Mouse (Mus musculus) neural tube, embryonic 14.5 days (tissue): ENCODE data around the gene Tef. TPM values are rescaled to one million over a fixed set of nuclear protein-coding genes. Genes with fewer than 3 reads are reported as not detected.
A peak's percentile ranks its signal among the peaks of the same experiment; 100 is the strongest.

ENCODE experiments used
- ATAC-seq: fragments of 200-750 bp; cut with Nextera tagmentation; 2 replicates; pipeline ENCODE4 v1.8.0; 2017; ENCODE audit warnings: low read depth, mild to moderate bottlenecking, moderate TSS enrichment, moderate library complexity
- H3K27ac ChIP-seq: fragments of 300-500 bp; sonication (generic); 2 replicates; pipeline ENCODE4 v1.5.1; 2014; ENCODE audit warnings: low read depth, mild to moderate bottlenecking, control low read depth, low read length, moderate library complexity, mixed read lengths
- H3K27me3 ChIP-seq: fragments of 300-500 bp; sonication (generic); 2 replicates; pipeline ENCODE4 v1.6.1; 2014; ENCODE audit warnings: low read length; ENCODE audit not compliant: control insufficient read depth, insufficient read depth
- H3K36me3 ChIP-seq: fragments of 300-500 bp; sonication (generic); 2 replicates; pipeline ENCODE4 v1.6.1; 2014; ENCODE audit warnings: low read length, mixed read lengths; ENCODE audit not compliant: control insufficient read depth, insufficient read depth
- H3K4me1 ChIP-seq: fragments of 300-500 bp; sonication (generic); 2 replicates; pipeline ENCODE4 v1.6.1; 2014; ENCODE audit warnings: low read length; ENCODE audit not compliant: control insufficient read depth, insufficient read depth
- H3K4me2 ChIP-seq: fragments of 300-500 bp; sonication (generic); 2 replicates; pipeline ENCODE4 v1.6.1; 2014; ENCODE audit warnings: mild to moderate bottlenecking, low read depth, low read length, control low read depth
- H3K4me3 ChIP-seq: fragments of 300-500 bp; sonication (generic); 2 replicates; pipeline ENCODE4 v1.5.1; 2014; ENCODE audit warnings: low read depth, low read length, control low read depth, mixed read lengths
- H3K9ac ChIP-seq: fragments of 300-500 bp; sonication (generic); replicated peaks from 2 replicates; pipeline ENCODE4 v1.6.1; 2014; ENCODE audit warnings: low read depth, mild to moderate bottlenecking, control low read depth, low read length, mixed read lengths
- H3K9me3 ChIP-seq: fragments of 300-500 bp; sonication (generic); 2 replicates; pipeline ENCODE4 v1.6.1; 2016; ENCODE audit warnings: low read length; ENCODE audit not compliant: control insufficient read depth
- WGBS: fragments of 180-500 bp; shearing (Covaris S2); extraction: QIAGEN DNeasy Blood & Tissue Kit; methylation state at CpG from one replicate; pipeline ENCODE4 v1.1.7; 2014; 5-methylcytosine and 5-hydroxymethylcytosine counted together
- polyA plus RNA-seq: library from polyadenylated mRNA; unstranded; fragments of >200 nt; fragmentation: Nextera tagmentation; extraction: Ambion mirVana; gene quantifications from 2 replicates; pipeline ENCODE4 v1.2.1, GENCODE M21; 2014

Gene Tef
- polyA plus RNA-seq, 1 experiment from 2014 or later, result 17.9 TPM

- Histone ChIP-seq H3K4me2 (peak within 1 kb of the TSS; percentile 73), H3K27ac (peak within 1 kb of the TSS; percentile 98), H3K9ac (peak within 1 kb of the TSS; percentile 70), H3K27me3 (no peaks in the 10 kb centered on the region; the same call in 1 of the 2 replicates), H3K9me3 (no peaks in the 10 kb centered on the region), H3K36me3 (peaks cover 20% of the 10 kb centered on the region), H3K4me3 (peak within 1 kb of the TSS; percentile 93), H3K4me1 (peaks cover 16% of the 10 kb centered on the region)
- WGBS, result under 1% methylated on average over 53 of the region's 53 CpGs
- ATAC-seq, result peak; percentile 83
Observed at GRCm38 (mm10) chr15:81872262-81873136, 70.3 kb downstream of the Tef start, which contains the start of gene Aco2. TSS of gene Aco2 (plus strand) at chr15:81872309.

Other genes with a start within 250 kb of the Tef start
- gene Ep300, start 217.1 kb upstream of the Tef start, polyA plus RNA-seq, result 28.4 and 37.3 TPM in 2 replicates
- gene L3mbtl2, start 138.5 kb upstream of the Tef start, polyA plus RNA-seq, result 25.0 and 26.8 TPM in 2 replicates
- 19.9 and 32.3 TPM in 2 replicates for gene Chadl, start 105.1 kb upstream of the Tef start, polyA plus RNA-seq
- 49.6 and 72.6 TPM in 2 replicates for gene Zc3h7b, start 57.4 kb upstream of the Tef start, polyA plus RNA-seq
- 105 and 117 TPM in 2 replicates for gene Rangap1, start 56.9 kb upstream of the Tef start, polyA plus RNA-seq
- gene Tob2, start 56.4 kb downstream of the Tef start, polyA plus RNA-seq, result 12.4 and 13.4 TPM in 2 replicates
- gene Phf5a, start 69.5 kb downstream of the Tef start, polyA plus RNA-seq, result 129 and 138 TPM in 2 replicates
- gene Aco2, start 69.9 kb downstream of the Tef start, polyA plus RNA-seq, result 278 and 281 TPM in 2 replicates
- gene Polr3h, start 123.8 kb downstream of the Tef start, polyA plus RNA-seq, result 88.1 and 98.4 TPM in 2 replicates
- gene Csdc2, start 134.3 kb downstream of the Tef start, polyA plus RNA-seq, result 170 and 208 TPM in 2 replicates
- gene Pmm1, start 158.5 kb downstream of the Tef start, polyA plus RNA-seq, result 78.6 and 96.6 TPM in 2 replicates
- gene 1700029P11Rik, start 178.1 kb downstream of the Tef start, polyA plus RNA-seq, result not detected in 2 replicates
- gene Xrcc6, start 185.4 kb downstream of the Tef start, polyA plus RNA-seq, result 42.1 and 48.6 TPM in 2 replicates
- gene Desi1, start 231.4 kb downstream of the Tef start, polyA plus RNA-seq, result 58.3 and 58.7 TPM in 2 replicates
- gene Snu13, start 245.2 kb downstream of the Tef start, polyA plus RNA-seq, result 231 and 251 TPM in 2 replicates